Mouse (Mus musculus) cerebellum, adult 9-11 months (tissue): ENCODE measurements around the gene Gpatch11.
"Not testable (repeated sequence)": the region's sequence is repeated elsewhere in the genome, so short reads cannot be mapped to it uniquely, and the experiment has no call there.

ENCODE experiments used
- DNase-seq: peaks from one replicate; pipeline ENCODE4 v3.0.0; 2022

Gpatch11 gene

GRCm38 (mm10) chr17:78834856-78835835, at the start of gene Gpatch11, which contains the start of gene Heatr5b:
Gpatch11 (plus strand) TSS chr17:78835567.
Heatr5b (minus strand) TSS chr17:78835364.
- peak; percentile 98 for DNase-seq

- not testable (repeated sequence) for DNase-seq
These were observed 47.1 kb upstream of the Gpatch11 start for GRCm38 (mm10) chr17:78788273-78788672.

GRCm38 (mm10) chr17:78791068-78791689, 44.2 kb upstream of the Gpatch11 start:
- DNase-seq: no peak

GRCm38 (mm10) chr17:78791690-78792070, 43.7 kb upstream of the Gpatch11 start:
- DNase-seq: no peak

- DNase-seq: no peak
These were observed 43.2 kb upstream of the Gpatch11 start for GRCm38 (mm10) chr17:78792122-78792521.

- no peak for DNase-seq
These were observed 41.0 kb upstream of the Gpatch11 start for GRCm38 (mm10) chr17:78794390-78794789.

GRCm38 (mm10) chr17:78797222-78797621, 38.1 kb upstream of the Gpatch11 start:
- DNase-seq: no peak

GRCm38 (mm10) chr17:78809019-78809418, 26.3 kb upstream of the Gpatch11 start:
- DNase-seq: no peak

- DNase-seq: no peak
These were observed 25.8 kb upstream of the Gpatch11 start for GRCm38 (mm10) chr17:78809582-78809981.

GRCm38 (mm10) chr17:78824346-78824745, 11.0 kb upstream of the Gpatch11 start:
- no peak for DNase-seq

- no peak for DNase-seq
These were observed 689 bp downstream of the Gpatch11 start for GRCm38 (mm10) chr17:78836056-78836455.

- no peak for DNase-seq
These were observed 7.0 kb downstream of the Gpatch11 start for GRCm38 (mm10) chr17:78842271-78842928.

GRCm38 (mm10) chr17:78856243-78856642, 20.9 kb downstream of the Gpatch11 start:
- DNase-seq: no peak

GRCm38 (mm10) chr17:78873886-78874285, 38.5 kb downstream of the Gpatch11 start:
- no peak for DNase-seq

GRCm38 (mm10) chr17:78881878-78882304, 46.5 kb downstream of the Gpatch11 start:
- no peak for DNase-seq

- DNase-seq: peak; percentile 50
These were observed 47.2 kb downstream of the Gpatch11 start, which contains the start of gene Eif2ak2 for GRCm38 (mm10) chr17:78882401-78883112. Eif2ak2 (minus strand) TSS chr17:78882573.

GRCm38 (mm10) chr17:78883291-78883690, 47.9 kb downstream of the Gpatch11 start:
- no peak for DNase-seq

GRCm38 (mm10) chr17:78885286-78886065, 50.1 kb downstream of the Gpatch11 start:
- no peak for DNase-seq

GRCm38 (mm10) chr17:78888554-78888953, 53.2 kb downstream of the Gpatch11 start:
- no peak for DNase-seq

- DNase-seq: peak; percentile 29
These were observed 53.8 kb downstream of the Gpatch11 start for GRCm38 (mm10) chr17:78889184-78889583.

GRCm38 (mm10) chr17:78891020-78891419, 55.7 kb downstream of the Gpatch11 start:
- no peak for DNase-seq

- no peak for DNase-seq
These were observed 59.6 kb downstream of the Gpatch11 start for GRCm38 (mm10) chr17:78894991-78895390.
